ENCODE assay signal across 8 mouse cellular contexts in genomic region chrX:12157331-12157930, GRCm38 (mm10). TPM values are rescaled to one million over a fixed set of nuclear protein-coding genes. Genes with fewer than 3 reads are reported as not detected.
DNase-seq lines count a peak whose midpoint lies in the region; ATAC-seq lines count a peak whose summit lies in the region.

No protein-coding gene starts in this region.

- H3K4me2 ChIP-seq in liver, embryonic 16.5 days (ENCODE audit: low read depth, low read length), result peak overlapping the region; percentile 42; the same call in 1 of the 2 replicates
- peak overlapping the region; percentile 53; the same call in 1 of the 2 replicates for H3K4me2 ChIP-seq in neural tube, embryonic 14.5 days (ENCODE audit: low read depth, low read length)

- H3K36me3 ChIP-seq in liver, embryonic 16.5 days (ENCODE audit: control insufficient read depth, insufficient read depth), result no peaks in the 10 kb centered on the region
- no peaks in the 10 kb centered on the region for H3K36me3 ChIP-seq in neural tube, embryonic 14.5 days (ENCODE audit: control insufficient read depth, insufficient read depth, low read length)

- no peak overlapping the region for H3K9ac ChIP-seq in liver, embryonic 16.5 days (ENCODE audit: low read depth, low read length)
- no peak overlapping the region for H3K9ac ChIP-seq in neural tube, embryonic 14.5 days (replicated peaks; ENCODE audit: low read depth, low read length)

- no peak overlapping the region for H3K4me3 ChIP-seq in liver, embryonic 16.5 days (ENCODE audit: low read depth, low read length)
- H3K4me3 ChIP-seq in neural tube, embryonic 14.5 days (ENCODE audit: low read depth, low read length), result no peak overlapping the region

- ATAC-seq in liver, embryonic 16.5 days (ENCODE audit: low read depth), result peak; percentile 23; the same call in 1 of the 2 replicates
- no peak for ATAC-seq in neural tube, embryonic 14.5 days (ENCODE audit: low read depth)
- ATAC-seq in inflammation-experienced regulatory T-cells, adult 6 months, result no peak

- H3K27ac ChIP-seq in liver, embryonic 16.5 days (ENCODE audit: low read length), result no peak overlapping the region
- no peak overlapping the region for H3K27ac ChIP-seq in neural tube, embryonic 14.5 days (ENCODE audit: low read depth, low read length)

- H3K9me3 ChIP-seq in liver, embryonic 16.5 days (replicated peaks; ENCODE audit: control insufficient read depth, low read length), result no peaks in the 10 kb centered on the region
- H3K9me3 ChIP-seq in neural tube, embryonic 14.5 days (ENCODE audit: control insufficient read depth, low read length), result no peaks in the 10 kb centered on the region

- DNase-seq in frontal cortex, postnatal 36 days (ENCODE audit: low spot score in 2 of 2), result peak; percentile 57 to 58
- DNase-seq in frontal cortex, postnatal 25 days (ENCODE audit: low spot score in 2 of 2), result no peak
- peak; percentile 77 to 79 for DNase-seq in adrenal gland, postnatal 36 days
- DNase-seq in gastrocnemius, postnatal 25 days, result peak; percentile 52
- DNase-seq in induced T-regulatory cell, adult 2 months (ENCODE audit: low read depth), result peak; percentile 59

- H3K27me3 ChIP-seq in liver, embryonic 16.5 days (ENCODE audit: control insufficient read depth, insufficient read depth, low read depth, low read length), result peaks cover 81% of the 10 kb centered on the region
- peaks cover 5% of the 10 kb centered on the region; the same call in 1 of the 2 replicates for H3K27me3 ChIP-seq in neural tube, embryonic 14.5 days (ENCODE audit: control insufficient read depth, insufficient read depth, low read length)

- H3K4me1 ChIP-seq in liver, embryonic 16.5 days (ENCODE audit: control insufficient read depth, low read depth, low read length), result no peaks in the 10 kb centered on the region; the same call in 1 of the 2 replicates
- H3K4me1 ChIP-seq in neural tube, embryonic 14.5 days (ENCODE audit: control insufficient read depth, insufficient read depth, low read length), result no peaks in the 10 kb centered on the region; the same call in 1 of the 2 replicates

- 6% methylated on average over 25 of the region's 25 CpGs for WGBS in liver, embryonic 16.5 days (ENCODE audit: insufficient replicate concordance)
- 9% methylated on average over 25 of the region's 25 CpGs for WGBS in neural tube, embryonic 14.5 days

RNA-seq across cellular contexts. Expression of gene Bcor, which starts 2.7 kb away (rescaled TPM):
- 10 to 100 TPM; 14.5 to 16.0 TPM for total RNA-seq in adrenal gland, postnatal 36 days (2021)
- 10 to 100 TPM; 10.1 to 13.7 TPM for total RNA-seq in gastrocnemius, postnatal 25 days (2021)
- polyA plus RNA-seq in liver, embryonic 16.5 days (2015; fragmentation: Nextera tagmentation; extraction: Ambion mirVana), result 4.5 and 4.9 TPM in 2 replicates
- 17.9 and 21.1 TPM in 2 replicates for polyA plus RNA-seq in neural tube, embryonic 14.5 days (2014; fragmentation: Nextera tagmentation; extraction: Ambion mirVana)
- 10 to 100 TPM; 15.1 to 28.3 (median 23.8) TPM for polyA plus RNA-seq in inflammation-experienced regulatory T-cells, adult 6 months (2017; shearing (Covaris generic))

Comparison
In these comparisons a context has a peak if more than half of its experiments do, and no peak if none do; other contexts are left out.
1. DNase-seq: peak in frontal cortex, postnatal 36 days (2 of 2), adrenal gland, postnatal 36 days (2 of 2), gastrocnemius, postnatal 25 days (single experiment) and induced T-regulatory cell, adult 2 months (single experiment); none in frontal cortex, postnatal 25 days (0 of 2).